Mouse (Mus musculus): ENCODE results near the gene Glis2. TPM values are rescaled to one million over a fixed set of nuclear protein-coding genes. Genes with fewer than 3 reads are reported as not detected.
A peak's percentile ranks its signal among the peaks of the same experiment; 100 is the strongest.

Gene Glis2
- polyA plus RNA-seq, 1 experiment: 29.6 TPM

GRCm38 (mm10) chr16:4596141-4596728, 1.7 kb downstream of the Glis2 start:
- H3K4me3 ChIP-seq: peak overlapping the region; percentile 87
- peaks cover 71% of the 10 kb centered on the region for H3K79me2 ChIP-seq (ENCODE audit: control insufficient read depth, insufficient read depth)
- H3K4me2 ChIP-seq (ENCODE audit: low read depth): peak overlapping the region; percentile 99
- no peaks in the 10 kb centered on the region for H3K36me3 ChIP-seq (ENCODE audit: control insufficient read depth, insufficient read depth)
- no peaks in the 10 kb centered on the region for H3K27me3 ChIP-seq (ENCODE audit: control insufficient read depth, insufficient read depth, insufficient read length)
- no peak for TF ChIP-seq SRF (IDR thresholded peaks at IDR 0.05; ENCODE audit: control insufficient read depth, insufficient read length, low read depth)
- TF ChIP-seq E2F4 (IDR thresholded peaks at IDR 0.05; ENCODE audit: insufficient read depth): no peak
- TF ChIP-seq MYOG (IDR thresholded peaks at IDR 0.05; ENCODE audit: control insufficient read depth in 1 of 3, insufficient read depth in 1 of 3, insufficient read length in 2 of 3, low read depth in 2 of 3): peak in 2 of 3 experiments; percentile 73 to 91
- TF ChIP-seq USF1 (IDR thresholded peaks at IDR 0.05; ENCODE audit: low read depth): no peak
- peak; percentile 14 for TF ChIP-seq POLR2AphosphoS2 (IDR thresholded peaks at IDR 0.05; ENCODE audit: insufficient read length, low read depth)
- peak in 2 of 3 experiments; percentile 69 to 80 for TF ChIP-seq MYOD1 (IDR thresholded peaks at IDR 0.05; ENCODE audit: control insufficient read depth in 1 of 3, insufficient read length in 2 of 3, low read depth in 2 of 3)
- TF ChIP-seq CEBPB (IDR thresholded peaks at IDR 0.05; ENCODE audit: insufficient read depth, poor library complexity, severe bottlenecking): no peak
- no peak for TF ChIP-seq REST (IDR thresholded peaks at IDR 0.05; ENCODE audit: insufficient read depth, insufficient read length)
- no peak for TF ChIP-seq TCF12 (IDR thresholded peaks at IDR 0.05; ENCODE audit: insufficient read depth, poor library complexity, severe bottlenecking)
- no peak for TF ChIP-seq MAX (IDR thresholded peaks at IDR 0.05; ENCODE audit: low read depth)
- TF ChIP-seq TCF3 (IDR thresholded peaks at IDR 0.05; ENCODE audit: insufficient read length, low read depth): no peak
- peak; percentile 39 for TF ChIP-seq POLR2A (IDR thresholded peaks at IDR 0.05; ENCODE audit: insufficient read length, low read depth)
- H3ac ChIP-seq (ENCODE audit: control insufficient read depth, insufficient read length): peak overlapping the region; percentile 70

GRCm38 (mm10) chr16:4596836-4597235, 2.3 kb downstream of the Glis2 start:
- H3K4me3 ChIP-seq: peak overlapping the region; percentile 87
- peak overlapping the region; percentile 99 for H3K4me2 ChIP-seq (ENCODE audit: low read depth)
- TF ChIP-seq MAX (IDR thresholded peaks at IDR 0.05; ENCODE audit: low read depth) (no peak), POLR2A (IDR thresholded peaks at IDR 0.05; ENCODE audit: insufficient read length, low read depth) (no peak), CEBPB (IDR thresholded peaks at IDR 0.05; ENCODE audit: insufficient read depth, poor library complexity, severe bottlenecking) (no peak), REST (IDR thresholded peaks at IDR 0.05; ENCODE audit: insufficient read depth, insufficient read length) (no peak), USF1 (IDR thresholded peaks at IDR 0.05; ENCODE audit: low read depth) (no peak), POLR2AphosphoS2 (IDR thresholded peaks at IDR 0.05; ENCODE audit: insufficient read length, low read depth) (no peak), SRF (IDR thresholded peaks at IDR 0.05; ENCODE audit: control insufficient read depth, insufficient read length, low read depth) (no peak), MYOG (IDR thresholded peaks at IDR 0.05; ENCODE audit: control insufficient read depth in 1 of 3, insufficient read depth in 1 of 3, insufficient read length in 2 of 3, low read depth in 2 of 3) (no peak)
- H3K27me3 ChIP-seq (ENCODE audit: control insufficient read depth, insufficient read depth, insufficient read length): no peaks in the 10 kb centered on the region
- no peaks in the 10 kb centered on the region for H3K36me3 ChIP-seq (ENCODE audit: control insufficient read depth, insufficient read depth)
- H3ac ChIP-seq (ENCODE audit: control insufficient read depth, insufficient read length): peak overlapping the region; percentile 70
- peaks cover 76% of the 10 kb centered on the region for H3K79me2 ChIP-seq (ENCODE audit: control insufficient read depth, insufficient read depth)

GRCm38 (mm10) chr16:4597296-4597695, 2.8 kb downstream of the Glis2 start:
- Histone ChIP-seq H3K4me2 (ENCODE audit: low read depth) (peak overlapping the region; percentile 99), H3K27me3 (ENCODE audit: control insufficient read depth, insufficient read depth, insufficient read length) (no peaks in the 10 kb centered on the region), H3K36me3 (ENCODE audit: control insufficient read depth, insufficient read depth) (no peaks in the 10 kb centered on the region), H3K79me2 (ENCODE audit: control insufficient read depth, insufficient read depth) (peaks cover 78% of the 10 kb centered on the region), H3K4me3 (peak overlapping the region; percentile 87), H3ac (ENCODE audit: control insufficient read depth, insufficient read length) (no peak overlapping the region)
- peak; percentile 48 for TF ChIP-seq TCF12 (IDR thresholded peaks at IDR 0.05; ENCODE audit: insufficient read depth, poor library complexity, severe bottlenecking)
- TF ChIP-seq CEBPB (IDR thresholded peaks at IDR 0.05; ENCODE audit: insufficient read depth, poor library complexity, severe bottlenecking): no peak
- TF ChIP-seq TCF3 (IDR thresholded peaks at IDR 0.05; ENCODE audit: insufficient read length, low read depth): no peak
- TF ChIP-seq E2F4 (IDR thresholded peaks at IDR 0.05; ENCODE audit: insufficient read depth): no peak
- peak; percentile 11 to 70 (median 53) for TF ChIP-seq MYOG (IDR thresholded peaks at IDR 0.05; ENCODE audit: control insufficient read depth in 1 of 3, insufficient read depth in 1 of 3, insufficient read length in 2 of 3, low read depth in 2 of 3)
- peak in 2 of 3 experiments; percentile 72 to 83 for TF ChIP-seq MYOD1 (IDR thresholded peaks at IDR 0.05; ENCODE audit: control insufficient read depth in 1 of 3, insufficient read length in 2 of 3, low read depth in 2 of 3)

- Histone ChIP-seq H3K4me3 (peak overlapping the region; percentile 87), H3K79me2 (ENCODE audit: control insufficient read depth, insufficient read depth) (peaks cover 81% of the 10 kb centered on the region), H3K4me2 (ENCODE audit: low read depth) (peak overlapping the region; percentile 99), H3K27me3 (ENCODE audit: control insufficient read depth, insufficient read depth, insufficient read length) (no peaks in the 10 kb centered on the region), H3ac (ENCODE audit: control insufficient read depth, insufficient read length) (no peak overlapping the region), H3K36me3 (ENCODE audit: control insufficient read depth, insufficient read depth) (no peaks in the 10 kb centered on the region)
- no peak for TF ChIP-seq USF1 (IDR thresholded peaks at IDR 0.05; ENCODE audit: low read depth)
- TF ChIP-seq MAX (IDR thresholded peaks at IDR 0.05; ENCODE audit: low read depth): no peak
- no peak for TF ChIP-seq MYOG (IDR thresholded peaks at IDR 0.05; ENCODE audit: control insufficient read depth in 1 of 3, insufficient read depth in 1 of 3, insufficient read length in 2 of 3, low read depth in 2 of 3)
- no peak for TF ChIP-seq CEBPB (IDR thresholded peaks at IDR 0.05; ENCODE audit: insufficient read depth, poor library complexity, severe bottlenecking)
- no peak for TF ChIP-seq TCF12 (IDR thresholded peaks at IDR 0.05; ENCODE audit: insufficient read depth, poor library complexity, severe bottlenecking)
- no peak for TF ChIP-seq REST (IDR thresholded peaks at IDR 0.05; ENCODE audit: insufficient read depth, insufficient read length)
- no peak for TF ChIP-seq MYOD1 (IDR thresholded peaks at IDR 0.05; ENCODE audit: control insufficient read depth in 1 of 3, insufficient read length in 2 of 3, low read depth in 2 of 3)
- TF ChIP-seq POLR2A (IDR thresholded peaks at IDR 0.05; ENCODE audit: insufficient read length, low read depth): no peak
- TF ChIP-seq POLR2AphosphoS2 (IDR thresholded peaks at IDR 0.05; ENCODE audit: insufficient read length, low read depth): no peak
- TF ChIP-seq TCF3 (IDR thresholded peaks at IDR 0.05; ENCODE audit: insufficient read length, low read depth): no peak
- TF ChIP-seq SRF (IDR thresholded peaks at IDR 0.05; ENCODE audit: control insufficient read depth, insufficient read length, low read depth): no peak
- TF ChIP-seq E2F4 (IDR thresholded peaks at IDR 0.05; ENCODE audit: insufficient read depth): no peak
Observed at GRCm38 (mm10) chr16:4598041-4598440, 3.5 kb downstream of the Glis2 start.

Data from myocyte (in vitro differentiated cells).